Mouse (Mus musculus): ENCODE results near the gene Epb41l3. TPM values are rescaled to one million over a fixed set of nuclear protein-coding genes. Genes with fewer than 3 reads are reported as not detected.

Gene Epb41l3
- total RNA-seq, 1 experiment: 16.8 TPM

DNA sequence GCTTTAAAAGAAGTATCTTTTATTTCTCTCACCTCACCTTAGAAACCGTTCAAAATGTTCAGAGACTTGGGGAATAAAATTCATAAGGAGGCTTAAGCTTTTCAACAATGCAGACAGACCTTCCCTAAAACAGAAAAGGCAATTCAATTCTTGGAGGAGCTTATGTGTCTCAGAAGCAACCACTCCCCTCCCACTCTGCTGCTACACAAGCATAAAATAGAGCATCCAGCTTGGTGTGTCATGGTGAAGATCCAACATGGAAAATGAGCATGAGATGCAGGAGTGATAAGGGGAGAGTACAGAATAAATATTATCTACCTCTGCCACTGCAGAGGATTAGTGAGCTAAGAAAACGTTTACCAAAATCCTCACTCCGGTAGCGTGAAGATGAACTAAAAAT lies 21.5 kb upstream of the Epb41l3 start:
- H3K9ac ChIP-seq (ENCODE audit: insufficient read depth, low read depth, low read length, poor library complexity, severe bottlenecking): no peak overlapping the region
- TF ChIP-seq HCFC1 (IDR thresholded peaks at IDR 0.05; ENCODE audit: borderline replicate concordance, insufficient read depth, low read length) (no peak), MAFK (IDR thresholded peaks at IDR 0.05; ENCODE audit: insufficient read depth, low read depth, low read length) (no peak), ZC3H11A (IDR thresholded peaks at IDR 0.05; ENCODE audit: borderline replicate concordance, low read depth, low read length) (no peak), CHD2 (IDR thresholded peaks at IDR 0.05; ENCODE audit: low read depth, low read length) (no peak), ZNF384 (IDR thresholded peaks at IDR 0.05; ENCODE audit: low read depth, low read length) (no peak)
- H3K27ac ChIP-seq (ENCODE audit: insufficient read depth, low read depth, low read length, poor library complexity, severe bottlenecking): no peak overlapping the region
- H3K36me3 ChIP-seq (ENCODE audit: control insufficient read depth, insufficient read depth, low read length, poor library complexity, severe bottlenecking): no peaks in the 10 kb centered on the region
- in situ Hi-C loops (cut with MboI; ENCODE audit: low sequenced_read_pairs in 2 of 2, unreplicated experiment in 2 of 2): no loop called here
- H3K4me1 ChIP-seq (ENCODE audit: control insufficient read depth in 2 of 2, insufficient read depth in 2 of 2, low read length in 2 of 2, poor library complexity in 1 of 2): no peaks in the 10 kb centered on the region
- DNase-seq (ENCODE audit: low read depth, low spot score): no peak
- H3K9me3 ChIP-seq (ENCODE audit: control insufficient read depth, insufficient read depth, low read depth, low read length): no peaks in the 10 kb centered on the region
- H3K4me3 ChIP-seq (ENCODE audit: insufficient read depth in 1 of 2, low read depth in 1 of 2, low read length in 2 of 2, poor library complexity in 1 of 2, severe bottlenecking in 1 of 2): no peak overlapping the region

- Histone ChIP-seq H3K36me3 (ENCODE audit: control insufficient read depth, insufficient read depth, low read length, poor library complexity, severe bottlenecking) (no peaks in the 10 kb centered on the region), H3K4me1 (ENCODE audit: control insufficient read depth in 2 of 2, insufficient read depth in 2 of 2, low read length in 2 of 2, poor library complexity in 1 of 2) (no peaks in the 10 kb centered on the region), H3K9ac (ENCODE audit: insufficient read depth, low read depth, low read length, poor library complexity, severe bottlenecking) (no peak overlapping the region), H3K4me3 (ENCODE audit: insufficient read depth in 1 of 2, low read depth in 1 of 2, low read length in 2 of 2, poor library complexity in 1 of 2, severe bottlenecking in 1 of 2) (no peak overlapping the region), H3K9me3 (ENCODE audit: control insufficient read depth, insufficient read depth, low read depth, low read length) (no peaks in the 10 kb centered on the region), H3K27ac (ENCODE audit: insufficient read depth, low read depth, low read length, poor library complexity, severe bottlenecking) (no peak overlapping the region)
- no peak for DNase-seq (ENCODE audit: low read depth, low spot score)
- TF ChIP-seq CHD2 (IDR thresholded peaks at IDR 0.05; ENCODE audit: low read depth, low read length) (no peak), MAFK (IDR thresholded peaks at IDR 0.05; ENCODE audit: insufficient read depth, low read depth, low read length) (no peak)
- in situ Hi-C loops (cut with MboI; ENCODE audit: low sequenced_read_pairs in 2 of 2, unreplicated experiment in 2 of 2): no loop called here
Observed at GRCm38 (mm10) chr17:69059760-69060159, 15.7 kb upstream of the Epb41l3 start.

- H3K4me3 ChIP-seq (ENCODE audit: insufficient read depth in 1 of 2, low read depth in 1 of 2, low read length in 2 of 2, poor library complexity in 1 of 2, severe bottlenecking in 1 of 2): no peak overlapping the region
- in situ Hi-C loops (cut with MboI; ENCODE audit: low sequenced_read_pairs in 2 of 2, unreplicated experiment in 2 of 2): no loop called here
- TF ChIP-seq ZC3H11A (IDR thresholded peaks at IDR 0.05; ENCODE audit: borderline replicate concordance, low read depth, low read length) (no peak), MAFK (IDR thresholded peaks at IDR 0.05; ENCODE audit: insufficient read depth, low read depth, low read length) (no peak), ZNF384 (IDR thresholded peaks at IDR 0.05; ENCODE audit: low read depth, low read length) (no peak), HCFC1 (IDR thresholded peaks at IDR 0.05; ENCODE audit: borderline replicate concordance, insufficient read depth, low read length) (no peak), CHD2 (IDR thresholded peaks at IDR 0.05; ENCODE audit: low read depth, low read length) (no peak)
- no peaks in the 10 kb centered on the region for H3K4me1 ChIP-seq (ENCODE audit: control insufficient read depth in 2 of 2, insufficient read depth in 2 of 2, low read length in 2 of 2, poor library complexity in 1 of 2)
- H3K9ac ChIP-seq (ENCODE audit: insufficient read depth, low read depth, low read length, poor library complexity, severe bottlenecking): no peak overlapping the region
- H3K36me3 ChIP-seq (ENCODE audit: control insufficient read depth, insufficient read depth, low read length, poor library complexity, severe bottlenecking): no peaks in the 10 kb centered on the region
- DNase-seq (ENCODE audit: low read depth, low spot score): no peak
- H3K9me3 ChIP-seq (ENCODE audit: control insufficient read depth, insufficient read depth, low read depth, low read length): no peaks in the 10 kb centered on the region
- H3K27ac ChIP-seq (ENCODE audit: insufficient read depth, low read depth, low read length, poor library complexity, severe bottlenecking): no peak overlapping the region
Observed at GRCm38 (mm10) chr17:69060388-69060787, 15.1 kb upstream of the Epb41l3 start.

GRCm38 (mm10) chr17:69061883-69062745 lies 13.4 kb upstream of the Epb41l3 start:
- in situ Hi-C loops (cut with MboI; ENCODE audit: low sequenced_read_pairs in 2 of 2, unreplicated experiment in 2 of 2): no loop called here
- Histone ChIP-seq H3K36me3 (ENCODE audit: control insufficient read depth, insufficient read depth, low read length, poor library complexity, severe bottlenecking) (no peaks in the 10 kb centered on the region), H3K4me3 (ENCODE audit: insufficient read depth in 1 of 2, low read depth in 1 of 2, low read length in 2 of 2, poor library complexity in 1 of 2, severe bottlenecking in 1 of 2) (no peak overlapping the region), H3K9me3 (ENCODE audit: control insufficient read depth, insufficient read depth, low read depth, low read length) (no peaks in the 10 kb centered on the region), H3K27ac (ENCODE audit: insufficient read depth, low read depth, low read length, poor library complexity, severe bottlenecking) (no peak overlapping the region), H3K4me1 (ENCODE audit: control insufficient read depth in 2 of 2, insufficient read depth in 2 of 2, low read length in 2 of 2, poor library complexity in 1 of 2) (no peaks in the 10 kb centered on the region), H3K9ac (ENCODE audit: insufficient read depth, low read depth, low read length, poor library complexity, severe bottlenecking) (no peak overlapping the region)
- no peak for TF ChIP-seq CHD2 (IDR thresholded peaks at IDR 0.05; ENCODE audit: low read depth, low read length)
- TF ChIP-seq ZC3H11A (IDR thresholded peaks at IDR 0.05; ENCODE audit: borderline replicate concordance, low read depth, low read length): no peak
- no peak for TF ChIP-seq HCFC1 (IDR thresholded peaks at IDR 0.05; ENCODE audit: borderline replicate concordance, insufficient read depth, low read length)
- TF ChIP-seq ZNF384 (IDR thresholded peaks at IDR 0.05; ENCODE audit: low read depth, low read length): no peak
- no peak for TF ChIP-seq MAFK (IDR thresholded peaks at IDR 0.05; ENCODE audit: insufficient read depth, low read depth, low read length)
- no peak for DNase-seq (ENCODE audit: low read depth, low spot score)

All from ES-E14 (cell line).